Mouse (Mus musculus) frontal cortex, adult (tissue): Measurements from ENCODE around the gene Oas1g.
"Not testable (repeated sequence)": the region's sequence is repeated elsewhere in the genome, so short reads cannot be mapped to it uniquely, and the experiment has no call there.

Experiments
- ATAC-seq: cut with Nextera tagmentation; 2 replicates; pipeline ENCODE4 v1.9.2; 2017; ENCODE audit warnings: mild to moderate bottlenecking, moderate library complexity, mixed read lengths; ENCODE audit not compliant: low TSS enrichment

Oas1g gene

GRCm38 (mm10) chr5:120890026-120890425 lies 2.6 kb upstream of the Oas1g start:
- ATAC-seq = no peak

GRCm38 (mm10) chr5:120888294-120888815 lies 942 bp upstream of the Oas1g start:
- not testable (repeated sequence) for ATAC-seq

GRCm38 (mm10) chr5:120887831-120888230 lies 418 bp upstream of the Oas1g start:
- ATAC-seq = no peak

- ATAC-seq = not testable (repeated sequence)
These were observed 5.7 kb downstream of the Oas1g start for GRCm38 (mm10) chr5:120881681-120882080.

- ATAC-seq = not testable (repeated sequence)
These were observed 8.6 kb downstream of the Oas1g start for GRCm38 (mm10) chr5:120878803-120879202.

GRCm38 (mm10) chr5:120877407-120877806 lies 10.0 kb downstream of the Oas1g start:
- ATAC-seq = not testable (repeated sequence)

GRCm38 (mm10) chr5:120876839-120877238 lies 10.6 kb downstream of the Oas1g start:
- not testable (repeated sequence) for ATAC-seq

GRCm38 (mm10) chr5:120871469-120871868 lies 15.9 kb downstream of the Oas1g start:
- ATAC-seq = no peak

- ATAC-seq = peak; percentile 31; the same call in 1 of the 2 replicates
These were observed 16.6 kb downstream of the Oas1g start for GRCm38 (mm10) chr5:120870782-120871181.

- no peak for ATAC-seq
These were observed 17.3 kb downstream of the Oas1g start for GRCm38 (mm10) chr5:120870081-120870480.

GRCm38 (mm10) chr5:120869436-120870015 lies 17.9 kb downstream of the Oas1g start:
- no peak for ATAC-seq

- ATAC-seq = no peak
These were observed 22.0 kb downstream of the Oas1g start for GRCm38 (mm10) chr5:120865336-120865860.

- no peak for ATAC-seq
These were observed 26.3 kb downstream of the Oas1g start, which contains the start of gene Oas1h for GRCm38 (mm10) chr5:120861121-120861520. Oas1h (plus strand) TSS chr5:120861421.

- ATAC-seq = no peak
These were observed 28.2 kb downstream of the Oas1g start for GRCm38 (mm10) chr5:120859241-120859640.

- ATAC-seq = no peak
These were observed 37.7 kb downstream of the Oas1g start for GRCm38 (mm10) chr5:120849601-120850136.

GRCm38 (mm10) chr5:120847067-120847466 lies 40.3 kb downstream of the Oas1g start, which contains the start of gene Oas1f:
Oas1f (plus strand) TSS chr5:120847367.
- no peak for ATAC-seq

GRCm38 (mm10) chr5:120844713-120845112 lies 42.7 kb downstream of the Oas1g start:
- no peak for ATAC-seq

GRCm38 (mm10) chr5:120836731-120837585 lies 50.5 kb downstream of the Oas1g start:
- no peak for ATAC-seq

- no peak for ATAC-seq
These were observed 53.8 kb downstream of the Oas1g start for GRCm38 (mm10) chr5:120833335-120834280.

GRCm38 (mm10) chr5:120831031-120831430 lies 56.4 kb downstream of the Oas1g start:
- ATAC-seq = no peak
